Mouse (Mus musculus) neural tube, embryonic 14.5 days (tissue): ENCODE measurements around the gene Dhrs7b. TPM values are rescaled to one million over a fixed set of nuclear protein-coding genes. Genes with fewer than 3 reads are reported as not detected.
"Not testable (repeated sequence)": the region's sequence is repeated elsewhere in the genome, so short reads cannot be mapped to it uniquely, and the experiment has no call there.

Source experiments
- ATAC-seq: fragments of 200-750 bp; cut with Nextera tagmentation; 2 replicates; pipeline ENCODE4 v1.8.0; 2017; ENCODE audit warnings: low read depth, mild to moderate bottlenecking, moderate TSS enrichment, moderate library complexity
- H3K27ac ChIP-seq: fragments of 300-500 bp; sonication (generic); 2 replicates; pipeline ENCODE4 v1.5.1; 2014; ENCODE audit warnings: low read depth, mild to moderate bottlenecking, control low read depth, low read length, moderate library complexity, mixed read lengths
- H3K27me3 ChIP-seq: fragments of 300-500 bp; sonication (generic); 2 replicates; pipeline ENCODE4 v1.6.1; 2014; ENCODE audit warnings: low read length; ENCODE audit not compliant: control insufficient read depth, insufficient read depth
- H3K36me3 ChIP-seq: fragments of 300-500 bp; sonication (generic); 2 replicates; pipeline ENCODE4 v1.6.1; 2014; ENCODE audit warnings: low read length, mixed read lengths; ENCODE audit not compliant: control insufficient read depth, insufficient read depth
- H3K4me1 ChIP-seq: fragments of 300-500 bp; sonication (generic); 2 replicates; pipeline ENCODE4 v1.6.1; 2014; ENCODE audit warnings: low read length; ENCODE audit not compliant: control insufficient read depth, insufficient read depth
- H3K4me2 ChIP-seq: fragments of 300-500 bp; sonication (generic); 2 replicates; pipeline ENCODE4 v1.6.1; 2014; ENCODE audit warnings: mild to moderate bottlenecking, low read depth, low read length, control low read depth
- H3K4me3 ChIP-seq: fragments of 300-500 bp; sonication (generic); 2 replicates; pipeline ENCODE4 v1.5.1; 2014; ENCODE audit warnings: low read depth, low read length, control low read depth, mixed read lengths
- H3K9ac ChIP-seq: fragments of 300-500 bp; sonication (generic); replicated peaks from 2 replicates; pipeline ENCODE4 v1.6.1; 2014; ENCODE audit warnings: low read depth, mild to moderate bottlenecking, control low read depth, low read length, mixed read lengths
- H3K9me3 ChIP-seq: fragments of 300-500 bp; sonication (generic); 2 replicates; pipeline ENCODE4 v1.6.1; 2016; ENCODE audit warnings: low read length; ENCODE audit not compliant: control insufficient read depth
- WGBS: fragments of 180-500 bp; shearing (Covaris S2); extraction: QIAGEN DNeasy Blood & Tissue Kit; methylation state at CpG from one replicate; pipeline ENCODE4 v1.1.7; 2014; 5-methylcytosine and 5-hydroxymethylcytosine counted together
- polyA plus RNA-seq: library from polyadenylated mRNA; unstranded; fragments of >200 nt; fragmentation: Nextera tagmentation; extraction: Ambion mirVana; gene quantifications from 2 replicates; pipeline ENCODE4 v1.2.1, GENCODE M21; 2014

Dhrs7b gene
- polyA plus RNA-seq, 1 experiment from 2014 or later: 34.6 TPM

DNA sequence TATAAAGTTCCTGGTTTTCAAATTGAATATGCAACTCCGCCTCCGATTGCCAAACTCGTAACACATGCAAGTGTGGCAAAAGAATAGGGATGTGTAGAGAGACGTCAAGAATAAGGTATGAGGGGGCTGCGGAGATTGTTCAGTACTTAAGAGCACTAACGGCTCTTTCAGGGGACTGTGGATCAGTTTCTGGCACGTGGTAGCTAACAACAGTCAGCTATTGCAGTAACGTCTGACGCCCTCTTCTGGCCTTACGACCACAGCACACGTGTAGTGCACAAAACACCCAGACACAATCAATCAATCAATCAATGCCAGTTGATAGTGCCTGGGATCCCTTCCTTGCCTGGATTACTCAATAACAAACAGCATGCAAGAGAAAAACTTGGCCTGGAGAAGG, 49.0 kb downstream of the Dhrs7b start:
- H3K36me3 ChIP-seq: no peaks in the 10 kb centered on the region
- peaks cover 17% of the 10 kb centered on the region for H3K4me1 ChIP-seq
- peak overlapping the region; percentile 76 for H3K4me2 ChIP-seq
- peak overlapping the region; percentile 98 for H3K4me3 ChIP-seq
- H3K9me3 ChIP-seq: no peaks in the 10 kb centered on the region
- H3K27ac ChIP-seq: peak overlapping the region; percentile 89
- peak overlapping the region; percentile 57 for H3K9ac ChIP-seq
- no peak for ATAC-seq
- 3% methylated on average over 11 of the region's 11 CpGs for WGBS
- H3K27me3 ChIP-seq: no peaks in the 10 kb centered on the region

GRCm38 (mm10) chr11:60880559-60880958, 50.1 kb downstream of the Dhrs7b start:
- WGBS: 81% methylated on average over 4 of the region's 4 CpGs
- no peak for ATAC-seq

GRCm38 (mm10) chr11:60882386-60882785, 52.0 kb downstream of the Dhrs7b start:
- no peaks in the 10 kb centered on the region for H3K9me3 ChIP-seq
- H3K4me3 ChIP-seq: no peak overlapping the region
- no peak for ATAC-seq
- peaks cover 9% of the 10 kb centered on the region for H3K4me1 ChIP-seq
- no peak overlapping the region for H3K27ac ChIP-seq
- no peak overlapping the region for H3K9ac ChIP-seq
- H3K4me2 ChIP-seq: no peak overlapping the region
- no peaks in the 10 kb centered on the region for H3K27me3 ChIP-seq
- no peaks in the 10 kb centered on the region for H3K36me3 ChIP-seq
- 87% methylated on average over 3 of the region's 3 CpGs for WGBS

More at GRCm38 (mm10) chr11:60880559-60880958, 50.1 kb downstream of the Dhrs7b start:
- no peak overlapping the region for H3K9ac ChIP-seq
- H3K27me3 ChIP-seq: no peaks in the 10 kb centered on the region
- H3K27ac ChIP-seq: no peak overlapping the region
- H3K36me3 ChIP-seq: no peaks in the 10 kb centered on the region
- no peak overlapping the region for H3K4me3 ChIP-seq
- no peak overlapping the region for H3K4me2 ChIP-seq
- H3K9me3 ChIP-seq: no peaks in the 10 kb centered on the region
- H3K4me1 ChIP-seq: peaks cover 17% of the 10 kb centered on the region

DNA sequence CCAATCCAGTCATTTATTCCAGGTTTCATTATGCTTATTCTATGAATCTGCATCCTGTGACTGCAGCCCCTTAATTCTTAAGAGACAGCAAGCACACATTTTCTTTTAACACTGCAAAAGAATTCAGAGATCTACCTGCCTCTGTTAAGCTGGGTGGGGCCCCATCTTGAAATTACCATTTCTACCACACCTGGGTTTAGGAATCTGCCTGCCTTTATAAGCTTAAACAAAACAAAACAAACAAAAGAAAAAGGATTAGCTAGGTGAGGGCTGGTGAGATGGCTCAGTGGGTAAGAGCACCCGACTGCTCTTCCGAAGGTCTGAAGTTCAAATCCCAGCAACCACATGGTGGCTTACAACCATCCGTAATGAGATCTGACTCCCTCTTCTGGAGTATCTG, 56.6 kb downstream of the Dhrs7b start:
- not testable (repeated sequence) for H3K36me3 ChIP-seq, H3K4me2 ChIP-seq, H3K4me3 ChIP-seq, H3K9ac ChIP-seq, H3K27ac ChIP-seq, ATAC-seq, H3K9me3 ChIP-seq, H3K4me1 ChIP-seq, H3K27me3 ChIP-seq
- WGBS: 88% methylated on average over 2 of the region's 3 CpGs

- ATAC-seq: no peak
- H3K27ac ChIP-seq: no peak overlapping the region
- no peak overlapping the region for H3K4me3 ChIP-seq
- H3K9me3 ChIP-seq: no peaks in the 10 kb centered on the region
- no peak overlapping the region for H3K4me2 ChIP-seq
- no peaks in the 10 kb centered on the region for H3K36me3 ChIP-seq
- WGBS: 82% methylated on average over 2 of the region's 2 CpGs
- no peaks in the 10 kb centered on the region for H3K4me1 ChIP-seq
- H3K27me3 ChIP-seq: no peaks in the 10 kb centered on the region
- no peak overlapping the region for H3K9ac ChIP-seq
Observed at GRCm38 (mm10) chr11:60889861-60890260, 59.4 kb downstream of the Dhrs7b start.

- Histone ChIP-seq H3K4me1 (no peaks in the 10 kb centered on the region), H3K4me3 (no peak overlapping the region), H3K4me2 (no peak overlapping the region), H3K27ac (no peak overlapping the region), H3K36me3 (no peaks in the 10 kb centered on the region), H3K9me3 (no peaks in the 10 kb centered on the region), H3K27me3 (no peaks in the 10 kb centered on the region), H3K9ac (no peak overlapping the region)
- ATAC-seq: no peak
- 72% methylated on average over 6 of the region's 6 CpGs for WGBS
Observed at GRCm38 (mm10) chr11:60890286-60890685, 59.9 kb downstream of the Dhrs7b start.

DNA sequence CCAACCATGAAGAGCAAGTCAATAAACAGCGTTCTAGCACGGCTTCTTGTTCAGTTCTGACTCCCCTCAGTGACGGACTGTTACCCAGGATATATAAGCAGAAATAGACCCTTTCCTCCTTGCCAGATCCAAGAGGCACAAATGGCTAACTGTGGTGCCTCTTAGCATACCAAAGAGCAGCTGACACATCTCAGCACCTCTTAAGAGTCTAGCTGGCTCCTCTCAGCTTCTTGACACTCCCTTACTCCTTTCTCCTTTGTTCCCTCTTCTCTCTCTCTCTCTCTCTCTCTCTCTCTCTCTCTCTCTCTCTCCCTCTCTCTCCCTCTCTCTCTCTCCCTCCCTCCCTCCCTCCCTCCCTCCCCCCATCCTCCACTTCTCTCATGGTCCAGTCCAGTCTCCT, 60.3 kb downstream of the Dhrs7b start:
- no peaks in the 10 kb centered on the region for H3K4me1 ChIP-seq
- no peaks in the 10 kb centered on the region for H3K27me3 ChIP-seq
- H3K9me3 ChIP-seq: no peaks in the 10 kb centered on the region
- H3K4me2 ChIP-seq: no peak overlapping the region
- no peak overlapping the region for H3K4me3 ChIP-seq
- no peak overlapping the region for H3K27ac ChIP-seq
- no peak overlapping the region for H3K9ac ChIP-seq
- ATAC-seq: no peak
- 58% methylated on average over 3 of the region's 3 CpGs for WGBS
- no peaks in the 10 kb centered on the region for H3K36me3 ChIP-seq

- no peaks in the 10 kb centered on the region for H3K9me3 ChIP-seq
- H3K27me3 ChIP-seq: no peaks in the 10 kb centered on the region
- no peak overlapping the region for H3K27ac ChIP-seq
- H3K9ac ChIP-seq: no peak overlapping the region
- 34% methylated on average over 4 of the region's 4 CpGs for whole genome bisulfite sequencing
- H3K4me3 ChIP-seq: no peak overlapping the region
- H3K36me3 ChIP-seq: no peaks in the 10 kb centered on the region
- no peak for ATAC-seq
- no peak overlapping the region for H3K4me2 ChIP-seq
- no peaks in the 10 kb centered on the region for H3K4me1 ChIP-seq
Observed at GRCm38 (mm10) chr11:60895915-60896314, 65.5 kb downstream of the Dhrs7b start.

- H3K9ac ChIP-seq: no peak overlapping the region
- H3K4me3 ChIP-seq: no peak overlapping the region
- 91% methylated on average over 7 of the region's 7 CpGs for WGBS
- H3K4me1 ChIP-seq: no peaks in the 10 kb centered on the region
- H3K27ac ChIP-seq: no peak overlapping the region
- peaks cover 28% of the 10 kb centered on the region for H3K36me3 ChIP-seq
- H3K4me2 ChIP-seq: no peak overlapping the region
- H3K9me3 ChIP-seq: no peaks in the 10 kb centered on the region
- no peaks in the 10 kb centered on the region for H3K27me3 ChIP-seq
- ATAC-seq: no peak
Observed at GRCm38 (mm10) chr11:60902001-60902400, 71.6 kb downstream of the Dhrs7b start.

- Histone ChIP-seq H3K4me2 (no peak overlapping the region), H3K27ac (no peak overlapping the region), H3K27me3 (no peaks in the 10 kb centered on the region), H3K9me3 (no peaks in the 10 kb centered on the region), H3K36me3 (peaks cover 28% of the 10 kb centered on the region), H3K9ac (no peak overlapping the region), H3K4me1 (no peaks in the 10 kb centered on the region), H3K4me3 (no peak overlapping the region)
- no peak for ATAC-seq
- 84% methylated on average over 4 of the region's 4 CpGs for WGBS
Observed at GRCm38 (mm10) chr11:60902486-60902885, 72.1 kb downstream of the Dhrs7b start.
